Mouse (Mus musculus): ENCODE measurements around the gene Clptm1l.
A peak's percentile ranks its signal among the peaks of the same experiment; 100 is the strongest.

The Clptm1l gene

GRCm38 (mm10) chr13:73603522-73604155 lies at the start of gene Clptm1l:
Clptm1l (plus strand) TSS chr13:73604006.
- peak; percentile 99 for DNase-seq

- no peak for DNase-seq
Measured at GRCm38 (mm10) chr13:73564201-73564600, 39.6 kb upstream of the Clptm1l start.

GRCm38 (mm10) chr13:73575051-73575450 lies 28.8 kb upstream of the Clptm1l start:
- no peak for DNase-seq

GRCm38 (mm10) chr13:73577277-73577676 lies 26.5 kb upstream of the Clptm1l start:
- no peak for DNase-seq

- DNase-seq: no peak
Measured at GRCm38 (mm10) chr13:73591488-73591887, 12.3 kb upstream of the Clptm1l start.

- no peak for DNase-seq
Measured at GRCm38 (mm10) chr13:73592546-73592945, 11.3 kb upstream of the Clptm1l start.

- no peak for DNase-seq
Measured at GRCm38 (mm10) chr13:73596276-73596675, 7.5 kb upstream of the Clptm1l start.

GRCm38 (mm10) chr13:73600217-73600616 lies 3.6 kb upstream of the Clptm1l start:
- DNase-seq: no peak

- DNase-seq: no peak
Measured at GRCm38 (mm10) chr13:73603046-73603445, 760 bp upstream of the Clptm1l start.

- DNase-seq: no peak
Measured at GRCm38 (mm10) chr13:73604156-73604957, 551 bp downstream of the Clptm1l start.

GRCm38 (mm10) chr13:73618406-73618805 lies 14.6 kb downstream of the Clptm1l start:
- no peak for DNase-seq

GRCm38 (mm10) chr13:73620637-73621036 lies 16.8 kb downstream of the Clptm1l start:
- no peak for DNase-seq

GRCm38 (mm10) chr13:73626410-73626744 lies 22.6 kb downstream of the Clptm1l start:
- no peak for DNase-seq

- DNase-seq: peak; percentile 67
Measured at GRCm38 (mm10) chr13:73626745-73627549, 23.1 kb downstream of the Clptm1l start, which contains the start of gene Tert. Tert (plus strand) TSS chr13:73626911.

- DNase-seq: no peak
Measured at GRCm38 (mm10) chr13:73628586-73629113, 24.8 kb downstream of the Clptm1l start.

GRCm38 (mm10) chr13:73631837-73632236 lies 28.0 kb downstream of the Clptm1l start:
- no peak for DNase-seq

GRCm38 (mm10) chr13:73637826-73638225 lies 34.0 kb downstream of the Clptm1l start:
- DNase-seq: no peak

- DNase-seq: no peak
Measured at GRCm38 (mm10) chr13:73641296-73641695, 37.5 kb downstream of the Clptm1l start.

GRCm38 (mm10) chr13:73646397-73647087 lies 42.7 kb downstream of the Clptm1l start:
- DNase-seq: peak; percentile 83

- no peak for DNase-seq
Measured at GRCm38 (mm10) chr13:73653266-73653665, 49.5 kb downstream of the Clptm1l start.

- no peak for DNase-seq
Measured at GRCm38 (mm10) chr13:73654976-73655375, 51.2 kb downstream of the Clptm1l start.

- DNase-seq: no peak
Measured at GRCm38 (mm10) chr13:73658953-73659352, 55.1 kb downstream of the Clptm1l start.

All from kidney, postnatal 14 days (tissue).